Mouse (Mus musculus) c-Kit-positive CD71-positive TER-119-negative erythroid progenitor cells, embryonic 14.5 days (primary cell): Measurements from ENCODE around the gene Sorcs3.

Experiments
- DNase-seq: peaks from one replicate; pipeline ENCODE4 v3.0.0-alpha.2; 2013; ENCODE audit warnings: low read depth

Gene Sorcs3

GRCm38 (mm10) chr19:48205929-48206814, at the start of gene Sorcs3:
TSS of gene Sorcs3 (plus strand) at chr19:48206025.
- no peak for DNase-seq

DNA sequence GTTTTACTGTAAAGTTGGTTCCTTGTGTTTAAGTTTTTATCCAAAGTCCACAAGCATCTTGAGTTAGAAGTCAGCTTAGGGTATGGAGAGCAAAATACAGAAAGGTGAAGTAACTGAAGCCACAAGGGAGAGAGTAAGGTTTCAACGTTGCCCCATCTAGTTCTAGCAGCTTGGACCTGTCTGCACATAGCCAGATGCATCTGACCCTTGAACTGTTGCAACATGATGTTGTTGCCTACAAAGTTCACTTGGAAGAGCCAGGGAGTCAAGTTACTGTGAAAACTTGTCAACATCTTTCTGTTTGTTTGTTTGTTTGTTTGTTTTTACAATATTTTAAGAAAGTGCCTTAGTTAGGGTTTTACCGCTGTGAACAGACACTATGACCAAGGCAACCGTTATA, 40.5 kb upstream of the Sorcs3 start:
- DNase-seq: no peak

- no peak for DNase-seq
Measured at GRCm38 (mm10) chr19:48167110-48167509, 38.7 kb upstream of the Sorcs3 start.

DNA sequence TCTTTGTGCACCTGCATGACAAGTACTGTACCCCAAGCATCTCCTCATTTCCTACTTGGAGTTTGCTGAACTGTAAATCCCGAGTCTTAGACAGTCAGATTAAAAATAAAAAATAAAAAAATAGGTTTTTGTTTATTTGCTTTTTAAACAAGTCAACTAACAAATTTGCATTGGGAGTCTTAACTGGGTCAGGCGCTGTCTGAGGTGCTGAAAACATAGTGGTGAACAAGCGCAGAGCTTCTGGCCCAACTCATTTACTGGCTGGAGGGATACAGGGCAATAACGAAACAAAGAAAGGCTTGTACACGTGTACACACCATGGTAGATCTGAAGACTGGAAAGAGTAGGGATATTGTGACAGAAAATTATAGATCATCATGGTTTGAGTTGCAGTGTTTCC, 37.5 kb upstream of the Sorcs3 start:
- no peak for DNase-seq

DNA sequence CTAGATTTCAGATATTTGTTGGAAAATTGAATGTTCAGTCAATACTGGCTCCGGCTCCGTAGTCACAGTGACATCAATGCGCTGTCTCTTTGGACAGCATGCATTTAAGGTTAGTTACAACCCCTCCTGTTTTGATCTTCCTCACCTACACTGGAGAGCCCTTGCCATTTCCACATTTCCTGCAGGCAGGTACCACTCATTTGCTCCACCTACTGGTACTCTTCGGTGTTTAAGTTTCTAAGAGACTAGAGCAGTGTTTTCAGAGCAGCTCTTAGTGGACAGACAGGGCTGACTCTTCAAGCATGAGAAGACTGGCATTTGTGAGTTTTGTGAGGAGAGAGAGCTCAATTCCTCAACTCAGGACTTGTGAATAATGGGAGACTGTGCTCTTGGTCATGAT, 31.1 kb upstream of the Sorcs3 start:
- DNase-seq: no peak

GRCm38 (mm10) chr19:48203928-48204470, 1.8 kb upstream of the Sorcs3 start:
- no peak for DNase-seq

- DNase-seq: no peak
Measured at GRCm38 (mm10) chr19:48204476-48204875, 1.3 kb upstream of the Sorcs3 start.

DNA sequence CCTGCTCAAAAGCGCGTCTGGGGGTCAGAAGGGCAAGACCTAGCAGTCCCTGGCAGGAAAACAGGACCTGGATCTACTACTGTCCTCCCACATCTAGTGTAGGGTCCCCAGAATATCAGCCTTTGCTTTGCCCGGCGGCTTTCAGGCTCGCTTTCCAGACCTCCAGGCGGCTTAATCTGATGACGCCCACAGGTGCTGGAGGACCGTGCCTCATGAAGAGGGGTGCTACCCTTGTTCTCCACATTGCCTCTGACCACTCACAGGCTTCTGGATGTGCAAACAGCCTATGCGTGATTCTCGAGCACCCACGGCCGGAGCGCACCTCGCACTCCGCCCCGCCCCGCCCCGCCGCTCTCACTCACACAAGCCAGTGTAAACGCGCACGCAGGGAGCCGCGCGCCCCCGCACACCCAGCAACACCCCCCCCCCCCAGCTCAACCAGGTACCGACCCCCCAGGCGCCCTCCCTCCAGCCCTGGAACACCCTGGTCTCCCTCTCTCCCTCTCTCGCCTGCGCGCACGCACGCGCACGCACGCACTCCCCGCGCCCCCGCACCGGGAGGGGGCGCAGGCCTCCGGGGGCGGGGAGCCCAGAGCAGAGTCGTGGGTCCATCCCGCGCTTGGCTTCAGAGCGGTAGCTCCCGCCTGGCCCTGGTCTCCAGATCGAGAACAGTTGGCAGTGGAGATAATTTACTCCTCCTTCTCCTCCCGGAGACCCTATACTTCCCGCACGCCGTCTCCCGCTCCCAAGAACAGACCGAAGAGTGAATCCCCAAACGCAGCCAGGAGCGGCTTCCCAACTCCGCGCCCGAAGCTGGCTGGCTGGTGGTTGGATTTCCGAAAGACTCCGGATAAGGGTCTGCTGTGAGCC, 698 bp upstream of the Sorcs3 start:
- DNase-seq: no peak

DNA sequence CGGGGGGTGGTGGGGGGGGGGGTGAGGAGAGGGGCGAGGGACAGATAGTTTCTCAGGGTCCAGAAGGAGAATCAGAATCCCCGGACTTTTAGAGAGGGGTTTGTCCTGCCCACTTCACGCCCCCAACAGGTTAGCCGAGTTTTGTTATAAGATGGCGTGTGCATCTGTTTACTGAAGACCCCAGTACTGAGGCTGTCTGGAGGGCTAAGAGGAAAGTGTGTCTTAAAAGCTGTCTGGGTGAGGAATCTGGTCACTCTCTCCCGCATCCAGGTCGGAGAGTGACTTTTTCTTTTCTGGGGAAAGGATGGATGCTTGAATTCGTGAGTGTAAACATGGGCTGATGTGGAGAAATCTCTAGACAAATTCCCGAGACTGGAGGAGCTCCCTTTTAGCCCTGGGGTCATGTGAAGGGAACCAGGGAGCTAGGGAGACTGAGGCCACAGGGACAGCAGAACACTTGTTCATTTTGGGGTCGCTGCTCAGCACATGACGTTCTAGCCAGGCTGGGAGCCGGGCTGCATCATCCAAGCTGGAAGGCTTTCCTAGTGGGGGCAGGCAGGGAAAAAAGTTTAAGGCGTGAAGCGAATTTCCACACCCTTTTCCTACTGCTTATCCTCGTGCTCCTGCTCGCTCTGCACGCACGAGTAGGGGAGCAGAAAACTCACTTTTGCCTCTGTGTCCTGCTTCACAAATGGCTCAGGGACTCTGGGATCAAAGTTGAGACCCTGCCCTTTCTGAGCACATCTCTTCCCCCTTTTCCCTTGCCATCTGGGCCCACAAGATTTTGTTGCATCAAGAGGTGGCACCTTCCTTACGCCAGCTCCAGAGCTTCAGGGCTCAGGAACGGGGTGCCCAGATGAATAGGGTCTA, 1.3 kb downstream of the Sorcs3 start:
- DNase-seq: no peak

GRCm38 (mm10) chr19:48207731-48208370, 2.0 kb downstream of the Sorcs3 start:
- no peak for DNase-seq

DNA sequence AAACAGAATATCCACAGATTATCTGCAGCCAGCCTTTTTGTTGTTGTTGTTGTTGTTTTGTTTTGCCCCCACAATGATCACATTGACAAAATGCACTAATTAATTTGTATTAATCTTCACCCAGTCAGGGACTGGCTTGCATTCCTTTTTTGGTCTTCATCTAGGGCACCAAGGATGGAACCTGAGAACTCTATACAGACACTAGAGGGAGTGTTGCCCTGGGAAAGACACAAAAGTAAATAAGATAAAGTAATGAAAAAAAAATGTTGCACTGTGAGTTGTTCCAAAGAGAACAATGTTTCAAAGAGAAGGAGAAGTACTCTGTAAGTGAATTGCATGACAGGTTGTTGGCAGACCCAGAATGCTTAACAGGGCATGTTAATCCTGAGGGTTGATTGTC, 9.6 kb downstream of the Sorcs3 start:
- no peak for DNase-seq

DNA sequence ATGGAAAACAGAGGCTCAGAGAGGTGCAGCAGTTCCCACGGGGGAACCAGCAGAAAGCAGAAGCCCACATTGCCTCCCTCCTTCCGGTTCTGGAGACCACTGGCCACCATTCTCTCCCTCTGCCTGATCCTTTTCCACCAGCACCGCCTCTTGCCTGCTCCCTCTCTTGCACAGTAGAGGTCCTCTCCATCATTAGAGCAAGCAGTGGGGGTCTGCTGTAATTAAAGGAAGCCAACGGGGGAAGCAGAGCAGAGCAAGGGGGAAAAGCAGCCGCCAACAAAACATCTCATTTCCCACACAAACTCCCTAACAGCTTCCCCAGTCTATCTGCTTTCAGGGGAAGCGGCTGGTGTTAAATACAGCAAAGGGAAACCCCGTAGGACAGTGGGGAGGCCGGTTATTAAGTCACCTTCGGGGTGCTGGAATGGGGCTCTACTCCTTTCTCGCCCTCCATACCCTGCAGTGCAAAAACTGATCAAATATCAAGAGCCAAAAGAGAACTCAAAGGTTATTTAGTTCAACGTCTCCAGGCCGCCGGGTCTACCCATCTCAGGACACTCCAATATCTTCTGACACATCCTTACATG, 32.1 kb downstream of the Sorcs3 start:
- no peak for DNase-seq

- DNase-seq: no peak
Measured at GRCm38 (mm10) chr19:48238391-48238790, 32.6 kb downstream of the Sorcs3 start.

- DNase-seq: no peak
Measured at GRCm38 (mm10) chr19:48240960-48241359, 35.1 kb downstream of the Sorcs3 start.

DNA sequence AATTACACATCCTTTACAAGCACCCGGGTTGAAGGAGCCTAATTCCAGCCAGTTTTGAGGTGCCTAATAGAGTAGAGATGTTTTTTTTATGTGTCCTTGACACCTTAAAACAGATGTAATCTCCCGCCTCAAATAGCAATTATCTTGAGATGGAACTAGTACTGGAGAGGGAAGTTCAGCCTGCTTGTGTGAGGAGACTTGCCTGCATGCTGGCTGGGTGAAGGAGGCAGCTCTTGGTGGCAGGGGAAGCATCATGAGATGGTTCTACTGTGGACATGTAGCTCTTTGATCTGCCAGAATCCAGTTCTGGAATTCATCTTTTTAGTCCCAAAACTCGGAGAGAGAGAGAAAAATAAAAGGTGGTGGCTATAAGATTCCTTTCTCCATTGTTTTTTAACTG, 38.2 kb downstream of the Sorcs3 start:
- no peak for DNase-seq

- DNase-seq: no peak
Measured at GRCm38 (mm10) chr19:48259223-48259622, 53.4 kb downstream of the Sorcs3 start.

DNA sequence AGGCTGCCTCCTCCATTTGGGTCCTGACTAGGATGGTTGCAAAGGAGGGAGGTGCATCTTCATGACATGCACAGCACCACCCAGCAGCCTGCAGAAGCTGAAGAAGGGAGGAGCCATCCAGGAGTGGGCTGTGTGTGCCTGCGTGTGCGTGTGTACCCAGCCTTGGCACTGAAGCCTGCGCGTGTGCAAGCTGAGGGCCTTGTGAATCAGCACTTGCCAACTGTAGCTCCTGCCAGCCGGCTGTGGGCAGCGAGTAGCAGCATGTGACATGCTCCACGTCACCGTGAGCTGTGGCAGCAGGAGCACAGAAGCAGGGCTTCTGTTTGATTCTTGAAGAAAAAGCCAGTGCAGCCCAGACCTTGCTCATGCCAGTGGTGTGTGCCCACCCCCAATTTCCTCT, 54.8 kb downstream of the Sorcs3 start:
- no peak for DNase-seq

GRCm38 (mm10) chr19:48263750-48264149, 57.9 kb downstream of the Sorcs3 start:
- DNase-seq: no peak

DNA sequence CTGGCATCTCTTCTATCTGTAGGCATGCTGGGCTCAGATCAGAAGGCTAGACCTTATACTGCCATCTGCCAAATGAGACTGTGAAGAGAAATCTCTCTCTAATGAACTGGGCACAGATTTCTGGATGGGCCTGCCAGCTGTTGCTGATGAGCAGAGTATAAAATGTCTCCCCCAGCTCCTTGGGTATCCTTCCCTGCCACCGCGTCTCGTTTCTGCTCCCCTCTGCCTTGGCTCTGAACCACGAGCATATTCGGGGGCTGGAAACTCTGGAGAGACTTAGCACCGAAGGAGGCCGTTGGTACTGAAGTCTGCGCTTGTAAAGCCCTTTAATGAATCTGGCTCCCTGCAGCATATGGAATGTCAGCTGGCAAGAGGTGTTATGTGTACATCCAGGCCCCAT, 74.4 kb downstream of the Sorcs3 start:
- no peak for DNase-seq

DNA sequence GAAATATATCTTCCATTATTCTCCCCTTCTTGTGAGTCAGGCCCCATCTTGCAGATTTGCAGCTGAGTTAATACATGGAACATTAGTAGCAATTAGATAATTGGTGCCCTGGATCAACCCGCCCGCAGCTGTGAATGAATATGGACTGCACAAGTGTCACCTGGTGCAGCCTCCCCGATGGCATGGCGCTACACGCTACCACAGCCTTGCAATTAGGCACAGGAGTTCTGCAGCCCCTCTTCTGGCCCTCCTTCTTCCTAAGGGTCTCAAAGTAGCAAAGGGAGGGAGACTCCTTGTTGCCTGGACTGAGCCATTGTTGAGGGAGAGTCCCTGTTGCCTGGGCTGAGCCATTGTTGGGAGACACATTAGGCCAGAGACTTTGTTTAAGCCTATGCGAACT, 76.4 kb downstream of the Sorcs3 start:
- no peak for DNase-seq

DNA sequence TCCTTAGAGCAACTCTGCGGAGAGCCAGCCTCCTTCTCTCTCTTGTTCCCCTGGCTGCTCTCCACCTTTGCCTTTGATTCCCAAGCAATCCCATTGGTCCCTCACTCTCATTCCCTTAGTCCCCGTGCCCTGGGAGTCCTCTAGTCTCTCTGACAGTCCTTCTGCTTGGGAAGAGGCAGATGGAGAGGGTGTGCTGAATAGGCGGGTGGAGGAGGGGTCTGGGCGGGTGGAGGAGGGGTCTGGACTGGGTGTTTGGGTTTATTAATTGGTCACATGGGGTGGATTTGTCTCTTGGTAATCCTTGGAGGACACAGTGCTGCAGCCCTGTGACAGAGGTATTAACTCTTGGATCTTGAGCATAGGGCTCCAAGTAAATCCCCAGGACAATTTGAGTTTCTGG, 77.4 kb downstream of the Sorcs3 start:
- DNase-seq: no peak
